Mouse (Mus musculus) B cell, adult (primary cell): ENCODE data around the gene Cenpn. TPM values are rescaled to one million over a fixed set of nuclear protein-coding genes. Genes with fewer than 3 reads are reported as not detected.

Experiments used
- total RNA-seq: library from RNA; stranded (reverse); gene quantifications from 4 replicates; pipeline ENCODE4 v1.2.4, GENCODE M21; 2023; ENCODE audit not compliant: inconsistent age

The Cenpn gene
- 5.3 to 12.5 TPM (median 7.4 TPM) in 4 replicates for total RNA-seq

GRCm38 (mm10) chr8:116921337-116922059, at the start of gene Cenpn, which contains the start of gene Cmc2:
Gene Cenpn, plus strand, starts transcription at chr8:116921730.
Gene Cmc2, minus strand, starts transcription at chr8:116921455.

GRCm38 (mm10) chr8:116943161-116943554, 21.6 kb downstream of the Cenpn start, which contains the start of gene Atmin:
Gene Atmin, plus strand, starts transcription at chr8:116943393.

DNA sequence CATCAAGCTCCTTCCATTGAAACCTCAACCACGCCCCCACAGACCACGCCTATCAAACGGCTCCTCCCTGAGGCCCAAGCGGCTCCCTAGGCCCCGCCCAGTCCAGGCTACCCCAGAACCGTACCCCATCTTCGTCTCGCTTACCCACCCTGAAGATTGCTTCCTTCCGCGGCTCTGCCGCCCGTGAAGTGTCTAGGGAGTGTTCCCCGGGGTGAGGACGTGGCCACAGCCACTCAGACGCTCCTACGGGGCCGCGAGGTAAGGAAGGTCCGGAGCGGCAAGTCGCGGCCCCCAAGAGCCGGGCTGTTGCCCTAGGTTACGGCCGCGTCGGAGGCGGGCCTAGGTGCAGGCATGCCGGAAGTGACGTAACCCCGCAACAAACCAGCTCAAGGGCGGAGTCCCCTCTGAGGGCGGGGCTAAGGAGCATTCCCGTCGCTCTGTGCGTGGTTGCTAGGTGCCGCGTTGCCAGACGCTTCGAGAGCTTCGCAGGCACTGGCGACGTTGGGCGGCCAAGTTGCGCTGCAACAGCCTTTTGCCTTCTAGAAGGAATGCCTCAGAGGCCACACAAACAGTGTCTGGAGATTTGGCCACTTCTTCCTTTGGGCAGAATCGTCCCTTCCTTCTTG, 57.2 kb downstream of the Cenpn start, which contains the start of gene 1700030J22Rik:
Gene 1700030J22Rik (minus strand): TSS at position 329 of the 626 bp plus-strand sequence.

Other genes starting within 250 kb of the Cenpn start
- 12.2 to 14.0 TPM (median 13.2 TPM) in 4 replicates for gene Cdyl2, start 188.7 kb upstream of the Cenpn start, total RNA-seq
- 4.5 to 9.4 TPM (median 5.7 TPM) in 4 replicates for gene Cmc2, start 275 bp upstream of the Cenpn start, total RNA-seq
- 17.4 to 21.0 TPM (median 19.0 TPM) in 4 replicates for gene Atmin, start 21.7 kb downstream of the Cenpn start, total RNA-seq
- gene 1700030J22Rik, start 57.2 kb downstream of the Cenpn start, total RNA-seq, result 0.19 to 0.80 TPM (median 0.35 TPM) in 4 replicates
- 7.7 to 11.8 TPM (median 9.9 TPM) in 4 replicates for gene Gcsh, start 71.8 kb downstream of the Cenpn start, total RNA-seq
- not detected in 4 replicates for gene Pkd1l2, start 160.7 kb downstream of the Cenpn start, total RNA-seq
- not detected in 4 replicates for gene Bco1, start 174.1 kb downstream of the Cenpn start, total RNA-seq
- gene Gan, start 236.4 kb downstream of the Cenpn start, total RNA-seq, result 9.4 to 11.8 TPM (median 10.9 TPM) in 4 replicates